In genomic region chr1:136739486-136739885, GRCm38 (mm10) we compare ENCODE assay signal across 8 mouse cellular contexts.
DNase-seq lines count a peak whose midpoint lies in the region; ATAC-seq and TF ChIP-seq lines count a peak whose summit lies in the region.

No protein-coding gene starts in this region.

- intact Hi-C loops in heart, postnatal 14 days (cut with DNase I) = no loop called here
- intact Hi-C loops in left cerebral cortex, postnatal 14 days (cut with DNase I) = loop anchor here (5.0 kb wide), 1 partner anchor 112 kb away; no protein-coding TSS in a partner anchor

- no peak overlapping the region for H3K9ac ChIP-seq in hindbrain, embryonic 16.5 days (ENCODE audit: low read depth, low read length)
- H3K9ac ChIP-seq in neural tube, embryonic 15.5 days (replicated peaks) = no peak overlapping the region

- H3K4me1 ChIP-seq in hindbrain, embryonic 10.5 days (replicated peaks) = peaks cover 5% of the 10 kb centered on the region
- no peaks in the 10 kb centered on the region for H3K4me1 ChIP-seq in hindbrain, embryonic 16.5 days (ENCODE audit: control insufficient read depth, insufficient read depth, low read depth, low read length)
- H3K4me1 ChIP-seq in E14TG2a.4 (replicated peaks; ENCODE audit: low read depth, low read length) = peaks cover 63% of the 10 kb centered on the region
- H3K4me1 ChIP-seq in small intestine, adult 2 months (ENCODE audit: control insufficient read depth, insufficient read depth, insufficient read length, low read length) = no peaks in the 10 kb centered on the region
- no peaks in the 10 kb centered on the region for H3K4me1 ChIP-seq in neural tube, embryonic 15.5 days

- no peak overlapping the region for H3K4me2 ChIP-seq in hindbrain, embryonic 16.5 days (ENCODE audit: low read length)
- H3K4me2 ChIP-seq in neural tube, embryonic 15.5 days = no peak overlapping the region

- no peaks in the 10 kb centered on the region for H3K27me3 ChIP-seq in hindbrain, embryonic 10.5 days (ENCODE audit: insufficient read depth, poor library complexity, severe bottlenecking)
- H3K27me3 ChIP-seq in hindbrain, embryonic 16.5 days (replicated peaks; ENCODE audit: control insufficient read depth, insufficient read depth, low read length) = no peaks in the 10 kb centered on the region
- no peaks in the 10 kb centered on the region for H3K27me3 ChIP-seq in E14TG2a.4 (ENCODE audit: insufficient read depth, low read length)
- H3K27me3 ChIP-seq in small intestine, adult 2 months (ENCODE audit: control insufficient read depth, insufficient read depth, low read length) = no peaks in the 10 kb centered on the region
- H3K27me3 ChIP-seq in neural tube, embryonic 15.5 days (replicated peaks) = no peaks in the 10 kb centered on the region

- peak; percentile 30 for DNase-seq in hindbrain, embryonic 10.5 days (ENCODE audit: low spot score)
- DNase-seq in brain, adult 2 months (ENCODE audit: low read depth, low spot score) = peak; percentile 92
- peak; percentile 46 to 64 for DNase-seq in heart, postnatal 14 days
- peak; percentile 87 to 93 for DNase-seq in left cerebral cortex, postnatal 14 days (ENCODE audit: low spot score in 2 of 2)

- peak; percentile 80 for TF ChIP-seq CTCF in E14TG2a.4 (conservative IDR thresholded peaks at IDR 0.05; ENCODE audit: low read length)
- TF ChIP-seq CTCF in small intestine, adult 2 months (IDR thresholded peaks at IDR 0.05; ENCODE audit: extremely low read depth, insufficient read length, insufficient replicate concordance, low read depth, low read length) = peak; percentile 53; the same call in 1 of the 2 replicates

- H3K27ac ChIP-seq in hindbrain, embryonic 10.5 days = no peak overlapping the region
- H3K27ac ChIP-seq in hindbrain, embryonic 16.5 days (ENCODE audit: low read depth, low read length) = no peak overlapping the region
- H3K27ac ChIP-seq in small intestine, adult 2 months (ENCODE audit: insufficient read depth, low read depth, low read length) = no peak overlapping the region
- H3K27ac ChIP-seq in neural tube, embryonic 15.5 days (replicated peaks) = no peak overlapping the region

- WGBS in hindbrain, embryonic 10.5 days = 79% methylated on average over 5 of the region's 5 CpGs
- WGBS in hindbrain, embryonic 16.5 days = 83% methylated on average over 5 of the region's 5 CpGs
- WGBS in small intestine, adult 2 months = 78% methylated on average over 5 of the region's 5 CpGs
- WGBS in neural tube, embryonic 15.5 days = 83% methylated on average over 5 of the region's 5 CpGs

- no peak for TF ChIP-seq POLR2A in small intestine, adult 2 months (IDR thresholded peaks at IDR 0.05; ENCODE audit: low read depth, low read length)

- no peak for ATAC-seq in hindbrain, embryonic 16.5 days
- no peak for ATAC-seq in neural tube, embryonic 15.5 days (ENCODE audit: low FRiP score)

- H3K4me3 ChIP-seq in hindbrain, embryonic 10.5 days = no peak overlapping the region
- H3K4me3 ChIP-seq in hindbrain, embryonic 16.5 days (ENCODE audit: low read length) = no peak overlapping the region
- no peak overlapping the region for H3K4me3 ChIP-seq in E14TG2a.4 (replicated peaks; ENCODE audit: low read length)
- no peak overlapping the region for H3K4me3 ChIP-seq in small intestine, adult 2 months (ENCODE audit: low read depth, low read length)
- no peak overlapping the region for H3K4me3 ChIP-seq in neural tube, embryonic 15.5 days (replicated peaks)

- H3K9me3 ChIP-seq in hindbrain, embryonic 10.5 days = no peaks in the 10 kb centered on the region
- H3K9me3 ChIP-seq in hindbrain, embryonic 16.5 days (ENCODE audit: control insufficient read depth, low read length) = no peaks in the 10 kb centered on the region
- H3K9me3 ChIP-seq in E14TG2a.4 (ENCODE audit: low read length) = no peaks in the 10 kb centered on the region
- H3K9me3 ChIP-seq in neural tube, embryonic 15.5 days (replicated peaks) = no peaks in the 10 kb centered on the region

- H3K36me3 ChIP-seq in hindbrain, embryonic 10.5 days = no peaks in the 10 kb centered on the region
- H3K36me3 ChIP-seq in hindbrain, embryonic 16.5 days (ENCODE audit: control insufficient read depth, insufficient read depth, low read length) = no peaks in the 10 kb centered on the region
- H3K36me3 ChIP-seq in E14TG2a.4 (ENCODE audit: insufficient read depth, low read length) = no peaks in the 10 kb centered on the region
- H3K36me3 ChIP-seq in small intestine, adult 2 months (ENCODE audit: control insufficient read depth, insufficient read depth, low read length) = no peaks in the 10 kb centered on the region
- H3K36me3 ChIP-seq in neural tube, embryonic 15.5 days = no peaks in the 10 kb centered on the region

Comparison
In these comparisons a context has a peak if more than half of its experiments do, and no peak if none do; other contexts are left out.
1. DNase-seq: peak in every context shown above with its lines; median percentile 92 in brain, adult 2 months; 90 in left cerebral cortex, postnatal 14 days; 55 in heart, postnatal 14 days; 30 in hindbrain, embryonic 10.5 days.